Mouse (Mus musculus) olfactory bulb, adult 2 months (tissue): ENCODE measurements around the gene Slc28a2. TPM values are rescaled to one million over a fixed set of nuclear protein-coding genes. Genes with fewer than 3 reads are reported as not detected.
"Not testable (repeated sequence)": the region's sequence is repeated elsewhere in the genome, so short reads cannot be mapped to it uniquely, and the experiment has no call there.

Experiments
- H3K27ac ChIP-seq: fragments of 200-500 bp; 2 replicates; pipeline ENCODE4 v1.5.1; 2012; ENCODE audit warnings: low read depth, low read length; ENCODE audit not compliant: insufficient read depth
- H3K4me1 ChIP-seq: fragments of 200-500 bp; 2 replicates; pipeline ENCODE4 v1.6.1; 2012; ENCODE audit warnings: low read length; ENCODE audit not compliant: control insufficient read depth, insufficient read depth
- H3K4me3 ChIP-seq: fragments of 200-500 bp; 2 replicates; pipeline ENCODE4 v1.5.1; 2012; ENCODE audit warnings: mild to moderate bottlenecking, low read depth, low read length, moderate library complexity; ENCODE audit not compliant: insufficient read depth
- CTCF ChIP-seq: fragments of 200-500 bp; IDR thresholded peaks from 2 replicates; pipeline ENCODE4 v1.5.1; 2012; ENCODE audit warnings: low read depth, mild to moderate bottlenecking, low read length, moderate library complexity; ENCODE audit not compliant: insufficient read depth
- POLR2A ChIP-seq: fragments of 200-500 bp; IDR thresholded peaks from 2 replicates; pipeline ENCODE4 v1.6.1; 2012; ENCODE audit warnings: mild to moderate bottlenecking, low read depth, low read length, moderate library complexity; ENCODE audit not compliant: insufficient read depth
- WGBS: fragments of 180-500 bp; shearing (Covaris S2); methylation state at CpG from one replicate; pipeline ENCODE4 v1.1.7; 2018; 5-methylcytosine and 5-hydroxymethylcytosine counted together
- polyA plus RNA-seq: library from polyadenylated mRNA; stranded (reverse); fragments of >200 nt; gene quantifications from 2 replicates; pipeline ENCODE4 v1.2.4, GENCODE M21; 2012; ENCODE audit warnings: low replicate concordance; ENCODE audit not compliant: missing spikeins, insufficient read depth, insufficient read length

Slc28a2 gene
- polyA plus RNA-seq, 1 experiment, result not detected

GRCm38 (mm10) chr2:122466901-122467300 is 40.6 kb downstream of the Slc28a2 start:
- H3K4me1 ChIP-seq, result peaks cover 11% of the 10 kb centered on the region
- no peak overlapping the region for H3K27ac ChIP-seq
- no peak for TF ChIP-seq POLR2A
- no peak for TF ChIP-seq CTCF
- WGBS, result 33% methylated on average over 11 of the region's 11 CpGs
- H3K4me3 ChIP-seq, result peak overlapping the region; percentile 60

DNA sequence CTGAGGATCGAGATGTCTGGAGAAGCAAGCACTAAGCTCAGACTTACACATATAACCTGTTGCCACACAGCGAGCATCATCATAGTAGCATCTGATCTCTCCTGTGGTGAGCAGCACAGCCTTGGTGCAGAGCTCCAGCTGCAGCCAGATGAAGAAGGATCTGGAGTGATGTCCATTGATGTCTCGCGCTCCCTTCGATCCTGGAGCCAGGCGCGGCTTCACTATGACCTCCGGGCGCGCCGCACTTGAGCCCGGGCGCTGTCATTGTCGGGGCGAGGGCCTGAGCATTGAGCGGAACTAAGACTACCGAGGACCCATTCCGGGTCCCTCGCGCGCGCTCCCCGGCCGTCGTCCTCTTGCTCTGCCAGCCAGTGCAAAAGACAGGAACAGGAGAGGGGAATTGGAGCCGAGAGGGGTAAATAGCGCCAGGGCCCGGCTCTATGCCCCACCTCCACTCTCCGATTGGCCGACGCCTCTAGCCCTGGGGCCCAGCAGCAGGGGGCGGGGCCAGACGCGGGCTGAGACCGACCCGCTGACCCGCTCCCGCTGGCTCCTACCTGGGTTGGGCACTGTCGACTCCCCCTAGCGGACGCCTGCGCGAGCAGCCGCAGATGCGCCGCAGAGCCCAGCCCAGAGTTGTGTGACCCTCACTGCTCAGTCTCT is 41.2 kb downstream of the Slc28a2 start:
- TF ChIP-seq POLR2A (0 out of 2 replicates have a peak, but pooled peaks have one; percentile 21), CTCF (peak; percentile 85)
- Histone ChIP-seq H3K27ac (no peak overlapping the region), H3K4me1 (peaks cover 11% of the 10 kb centered on the region), H3K4me3 (peak overlapping the region; percentile 60)
- under 1% methylated on average over 46 of the region's 46 CpGs for WGBS

GRCm38 (mm10) chr2:122469221-122469620 is 42.9 kb downstream of the Slc28a2 start:
- H3K4me1 ChIP-seq, result peaks cover 11% of the 10 kb centered on the region
- WGBS, result 94% methylated on average over 3 of the region's 3 CpGs
- no peak overlapping the region for H3K27ac ChIP-seq
- TF ChIP-seq CTCF (no peak), POLR2A (no peak)
- H3K4me3 ChIP-seq, result no peak overlapping the region

GRCm38 (mm10) chr2:122476585-122476984 is 50.3 kb downstream of the Slc28a2 start:
- H3K27ac ChIP-seq, result no peak overlapping the region
- TF ChIP-seq CTCF, result no peak
- no peak for TF ChIP-seq POLR2A
- no peak overlapping the region for H3K4me3 ChIP-seq
- H3K4me1 ChIP-seq, result no peaks in the 10 kb centered on the region

GRCm38 (mm10) chr2:122483787-122484186 is 57.5 kb downstream of the Slc28a2 start:
- H3K4me3 ChIP-seq, H3K27ac ChIP-seq, H3K4me1 ChIP-seq: not testable (repeated sequence)
- 75% methylated on average over 1 of the region's 1 CpGs for WGBS

GRCm38 (mm10) chr2:122484641-122485040 is 58.4 kb downstream of the Slc28a2 start, which contains the start of gene Gm14085:
Gene Gm14085 (plus strand): TSS chr2:122484941.
- Histone ChIP-seq H3K4me1 (no peaks in the 10 kb centered on the region), H3K27ac (no peak within 1 kb of the TSS), H3K4me3 (no peak within 1 kb of the TSS)
- 97% methylated on average over 1 of the region's 1 CpGs for WGBS
- TF ChIP-seq CTCF, result no peak
- no peak for TF ChIP-seq POLR2A

DNA sequence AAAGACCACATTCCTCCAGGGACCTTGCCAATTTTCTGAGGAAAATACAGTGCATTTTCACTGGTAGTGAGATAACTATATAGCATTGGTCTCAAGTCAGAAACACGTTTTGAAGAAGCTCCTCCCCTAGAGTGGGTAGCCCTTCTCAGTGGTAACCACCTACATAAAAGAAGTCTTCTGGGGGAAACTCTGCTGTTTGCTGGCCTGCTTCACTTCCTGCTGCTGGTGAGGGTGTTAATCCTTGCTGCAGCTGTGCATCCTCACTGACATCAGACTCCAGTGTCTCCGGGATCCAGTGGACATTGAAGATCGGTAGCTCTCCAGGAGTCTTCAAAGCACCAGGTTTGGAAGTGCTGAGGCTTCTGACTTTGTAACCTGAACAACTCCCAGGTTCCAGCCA is 59.4 kb downstream of the Slc28a2 start:
- not testable (repeated sequence) for H3K4me1 ChIP-seq, H3K27ac ChIP-seq, H3K4me3 ChIP-seq
- 68% methylated on average over 3 of the region's 3 CpGs for WGBS

- H3K27ac ChIP-seq, H3K4me1 ChIP-seq, H3K4me3 ChIP-seq: not testable (repeated sequence)
Measured at GRCm38 (mm10) chr2:122486122-122486521, 59.8 kb downstream of the Slc28a2 start.

GRCm38 (mm10) chr2:122486674-122487073 is 60.4 kb downstream of the Slc28a2 start:
- no peak for TF ChIP-seq CTCF
- TF ChIP-seq POLR2A, result no peak
- WGBS, result 93% methylated on average over 2 of the region's 2 CpGs
- Histone ChIP-seq H3K4me3 (no peak overlapping the region), H3K27ac (no peak overlapping the region), H3K4me1 (no peaks in the 10 kb centered on the region)

Other genes starting within 250 kb of the Slc28a2 start
- gene Patl2, start 240.3 kb upstream of the Slc28a2 start, polyA plus RNA-seq, result not detected in 2 replicates
- not detected in 2 replicates for gene Terb2, start 240.2 kb upstream of the Slc28a2 start, polyA plus RNA-seq
- not detected in 2 replicates for gene Sord, start 191.7 kb upstream of the Slc28a2 start, polyA plus RNA-seq
- gene Duox2, start 128.0 kb upstream of the Slc28a2 start, polyA plus RNA-seq, result not detected in 2 replicates
- not detected in 2 replicates for gene Duoxa2, start 127.6 kb upstream of the Slc28a2 start, polyA plus RNA-seq
- not detected in 2 replicates for gene Duoxa1, start 112.7 kb upstream of the Slc28a2 start, polyA plus RNA-seq
- gene Duox1, start 110.8 kb upstream of the Slc28a2 start, polyA plus RNA-seq, result not detected in 2 replicates
- gene Shf, start 57.3 kb upstream of the Slc28a2 start, polyA plus RNA-seq, result not detected in 2 replicates
- gene Gm14085, start 58.5 kb downstream of the Slc28a2 start, polyA plus RNA-seq, result not detected in 2 replicates
- not detected in 2 replicates for gene Gatm, start 184.8 kb downstream of the Slc28a2 start, polyA plus RNA-seq
- not detected in 2 replicates for gene AA467197, start 210.5 kb downstream of the Slc28a2 start, polyA plus RNA-seq